Mouse (Mus musculus): ENCODE results near the gene Cdyl. TPM values are rescaled to one million over a fixed set of nuclear protein-coding genes. Genes with fewer than 3 reads are reported as not detected.

The Cdyl gene
- polyA plus RNA-seq, 2 experiments, result 7.9 to 10.4 TPM

DNA sequence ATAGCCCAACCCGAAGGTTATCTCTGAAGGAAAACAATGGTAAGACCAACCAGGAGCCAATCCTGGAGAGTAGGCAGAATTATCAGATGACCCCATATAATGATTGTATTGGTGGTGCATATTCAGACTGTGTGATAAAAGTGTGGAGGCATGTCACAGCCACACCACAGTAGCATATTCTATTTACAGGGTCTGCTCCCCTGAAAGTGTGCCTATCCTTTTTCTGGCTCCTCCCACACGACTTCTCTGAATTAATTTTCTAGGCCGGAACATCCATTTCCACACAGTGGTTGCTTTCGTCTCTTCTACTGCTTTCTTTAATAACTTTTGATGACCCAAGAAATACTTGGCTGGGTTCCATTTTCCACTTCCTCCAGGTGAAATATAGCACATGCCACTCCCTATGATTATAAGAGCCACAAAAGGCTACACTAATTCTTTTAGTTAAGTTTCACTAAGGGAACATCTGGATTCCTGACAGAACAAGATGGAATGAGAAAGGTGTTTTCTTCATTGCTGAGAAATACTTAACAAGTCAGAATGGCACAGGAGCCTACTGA lies 10.4 kb downstream of the Cdyl start:
- Histone ChIP-seq H3K27ac (no peak overlapping the region), H3K4me3 (ENCODE audit: insufficient read depth in 1 of 2, low read depth in 2 of 2, low read length in 2 of 2) (no peak overlapping the region)
- DNase-seq (ENCODE audit: low read depth in 3 of 3, low spot score in 3 of 3), result no peak

DNA sequence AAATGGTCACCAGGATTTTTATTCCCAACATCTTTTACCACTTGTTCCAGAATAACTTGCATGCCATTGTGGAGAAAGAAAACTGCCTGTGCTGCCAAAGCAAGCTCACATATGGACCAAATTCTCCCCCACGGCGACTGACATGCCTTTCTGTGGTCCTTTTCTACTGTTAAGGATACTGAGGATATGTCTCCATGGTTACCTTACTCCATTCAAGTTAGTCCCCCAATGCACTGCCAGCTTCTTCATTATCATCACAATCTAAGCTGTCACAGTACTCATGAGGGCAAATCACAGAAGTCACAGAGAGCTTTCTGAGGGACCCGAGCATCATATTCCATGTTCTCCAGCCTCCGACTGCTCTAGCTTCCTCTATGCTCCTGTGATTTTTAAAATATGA lies 11.2 kb downstream of the Cdyl start:
- WGBS (ENCODE audit: insufficient replicate concordance), result 73% methylated on average over 4 of the region's 4 CpGs

More for the DNA sequence above, 10.4 kb downstream of the Cdyl start:
- 61% methylated on average over 4 of the region's 4 CpGs for WGBS (ENCODE audit: insufficient replicate concordance)
- Histone ChIP-seq H3K9me3 (ENCODE audit: control insufficient read depth, low read length) (no peaks in the 10 kb centered on the region), H3K4me2 (ENCODE audit: low read depth) (no peak overlapping the region), H3K36me3 (replicated peaks; ENCODE audit: control insufficient read depth, insufficient read depth, low read depth) (no peaks in the 10 kb centered on the region), H3K9ac (replicated peaks) (no peak overlapping the region), H3K27me3 (ENCODE audit: control insufficient read depth, insufficient read depth, low read length) (no peaks in the 10 kb centered on the region), H3K4me1 (replicated peaks; ENCODE audit: control insufficient read depth in 2 of 2, insufficient read depth in 2 of 2, low read length in 1 of 2) (peaks cover 4 to 7% of the 10 kb centered on the region in 2 experiments)
- no peak for ATAC-seq (ENCODE audit: insufficient read depth)
- TF ChIP-seq CTCF (IDR thresholded peaks at IDR 0.05; ENCODE audit: low read depth), result no peak

DNA sequence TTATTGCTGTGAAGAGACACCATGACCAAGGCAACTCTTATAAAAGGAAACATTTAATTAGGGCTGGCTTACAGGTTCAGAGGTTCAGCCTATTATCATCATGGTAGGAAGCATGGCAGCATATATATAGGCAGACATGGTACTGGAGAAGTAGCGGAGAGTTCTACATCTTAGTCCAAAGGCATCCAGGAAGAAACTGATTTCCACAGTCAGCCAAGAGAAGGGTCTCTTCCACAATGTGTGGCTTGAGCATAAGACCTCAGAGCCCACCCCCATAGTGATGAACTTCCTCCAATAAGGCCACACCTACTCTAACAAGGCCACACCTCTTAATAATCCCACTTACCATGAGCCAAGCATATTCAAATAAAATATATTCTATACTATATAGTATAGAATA lies 17.3 kb downstream of the Cdyl start:
- Histone ChIP-seq H3K36me3 (replicated peaks; ENCODE audit: control insufficient read depth, insufficient read depth, low read depth) (no peaks in the 10 kb centered on the region), H3K4me3 (ENCODE audit: insufficient read depth in 1 of 2, low read depth in 2 of 2, low read length in 2 of 2) (no peak overlapping the region), H3K9ac (replicated peaks) (no peak overlapping the region; the same call in 1 of the 2 replicates), H3K4me2 (ENCODE audit: low read depth) (peak overlapping the region; percentile 54), H3K9me3 (ENCODE audit: control insufficient read depth, low read length) (no peaks in the 10 kb centered on the region), H3K27ac (peak overlapping the region; percentile 100), H3K4me1 (replicated peaks; ENCODE audit: control insufficient read depth in 2 of 2, insufficient read depth in 2 of 2, low read length in 1 of 2) (peaks cover 45 to 48% of the 10 kb centered on the region in 2 experiments), H3K27me3 (ENCODE audit: control insufficient read depth, insufficient read depth, low read length) (no peaks in the 10 kb centered on the region)
- 74% methylated on average over 1 of the region's 1 CpGs for WGBS (ENCODE audit: insufficient replicate concordance)
- peak in 2 of 3 experiments; percentile 16 to 23 for DNase-seq (ENCODE audit: low read depth in 3 of 3, low spot score in 3 of 3)
- TF ChIP-seq CTCF (IDR thresholded peaks at IDR 0.05; ENCODE audit: low read depth) (no peak), EP300 (IDR thresholded peaks at IDR 0.05; ENCODE audit: low read depth) (no peak)
- peak; percentile 38 for ATAC-seq (ENCODE audit: insufficient read depth)

More for the DNA sequence above, 11.2 kb downstream of the Cdyl start:
- Histone ChIP-seq H3K27ac (no peak overlapping the region), H3K4me3 (ENCODE audit: insufficient read depth in 1 of 2, low read depth in 2 of 2, low read length in 2 of 2) (no peak overlapping the region), H3K27me3 (ENCODE audit: control insufficient read depth, insufficient read depth, low read length) (no peaks in the 10 kb centered on the region), H3K9me3 (ENCODE audit: control insufficient read depth, low read length) (no peaks in the 10 kb centered on the region), H3K4me2 (ENCODE audit: low read depth) (no peak overlapping the region), H3K9ac (replicated peaks) (no peak overlapping the region), H3K4me1 (replicated peaks; ENCODE audit: control insufficient read depth in 2 of 2, insufficient read depth in 2 of 2, low read length in 1 of 2) (peaks cover 12 to 16% of the 10 kb centered on the region in 2 experiments), H3K36me3 (replicated peaks; ENCODE audit: control insufficient read depth, insufficient read depth, low read depth) (no peaks in the 10 kb centered on the region)
- no peak for TF ChIP-seq CTCF (IDR thresholded peaks at IDR 0.05; ENCODE audit: low read depth)
- no peak for TF ChIP-seq EP300 (IDR thresholded peaks at IDR 0.05; ENCODE audit: low read depth)
- ATAC-seq (ENCODE audit: insufficient read depth), result no peak
- no peak for DNase-seq (ENCODE audit: low read depth in 3 of 3, low spot score in 3 of 3)

GRCm38 (mm10) chr13:35677433-35678051 lies 17.9 kb downstream of the Cdyl start:
- H3K36me3 ChIP-seq (replicated peaks; ENCODE audit: control insufficient read depth, insufficient read depth, low read depth), result no peaks in the 10 kb centered on the region
- H3K27me3 ChIP-seq (ENCODE audit: control insufficient read depth, insufficient read depth, low read length), result no peaks in the 10 kb centered on the region
- H3K4me2 ChIP-seq (ENCODE audit: low read depth), result peak overlapping the region; percentile 60
- peak; percentile 99 for ATAC-seq (ENCODE audit: insufficient read depth)
- H3K9ac ChIP-seq (replicated peaks), result peak overlapping the region; percentile 67
- DNase-seq (ENCODE audit: low read depth in 3 of 3, low spot score in 3 of 3), result peak; percentile 86 to 92 (median 90)
- H3K4me1 ChIP-seq (replicated peaks; ENCODE audit: control insufficient read depth in 2 of 2, insufficient read depth in 2 of 2, low read length in 1 of 2), result peaks cover 45 to 48% of the 10 kb centered on the region in 2 experiments
- WGBS (ENCODE audit: insufficient replicate concordance), result 8% methylated on average over 7 of the region's 7 CpGs
- peak overlapping the region; percentile 100 for H3K27ac ChIP-seq
- H3K4me3 ChIP-seq (ENCODE audit: insufficient read depth in 1 of 2, low read depth in 2 of 2, low read length in 2 of 2), result peak overlapping the region; percentile 35 to 46
- no peaks in the 10 kb centered on the region for H3K9me3 ChIP-seq (ENCODE audit: control insufficient read depth, low read length)
- TF ChIP-seq CTCF (IDR thresholded peaks at IDR 0.05; ENCODE audit: low read depth) (peak; percentile 29; the same call in 1 of the 2 replicates), EP300 (IDR thresholded peaks at IDR 0.05; ENCODE audit: low read depth) (peak; percentile 94)

GRCm38 (mm10) chr13:35678691-35679090 lies 19.1 kb downstream of the Cdyl start:
- H3K27ac ChIP-seq, result peak overlapping the region; percentile 100
- ATAC-seq (ENCODE audit: insufficient read depth) (no peak), DNase-seq (ENCODE audit: low read depth in 3 of 3, low spot score in 3 of 3) (peak in 1 of 3 experiments; percentile 9)
- H3K36me3 ChIP-seq (replicated peaks; ENCODE audit: control insufficient read depth, insufficient read depth, low read depth), result no peaks in the 10 kb centered on the region
- H3K4me3 ChIP-seq (ENCODE audit: insufficient read depth in 1 of 2, low read depth in 2 of 2, low read length in 2 of 2), result no peak overlapping the region
- 79% methylated on average over 6 of the region's 6 CpGs for WGBS (ENCODE audit: insufficient replicate concordance)
- H3K4me2 ChIP-seq (ENCODE audit: low read depth), result peak overlapping the region; percentile 60
- H3K9me3 ChIP-seq (ENCODE audit: control insufficient read depth, low read length), result no peaks in the 10 kb centered on the region
- peaks cover 45 to 48% of the 10 kb centered on the region in 2 experiments for H3K4me1 ChIP-seq (replicated peaks; ENCODE audit: control insufficient read depth in 2 of 2, insufficient read depth in 2 of 2, low read length in 1 of 2)
- H3K27me3 ChIP-seq (ENCODE audit: control insufficient read depth, insufficient read depth, low read length), result no peaks in the 10 kb centered on the region
- no peak for TF ChIP-seq CTCF (IDR thresholded peaks at IDR 0.05; ENCODE audit: low read depth)
- no peak for TF ChIP-seq EP300 (IDR thresholded peaks at IDR 0.05; ENCODE audit: low read depth)
- H3K9ac ChIP-seq (replicated peaks), result peak overlapping the region; percentile 67
